Mouse (Mus musculus): ENCODE data around the gene H2-Q7. TPM values are rescaled to one million over a fixed set of nuclear protein-coding genes. Genes with fewer than 3 reads are reported as not detected.
"Not testable (repeated sequence)": the region's sequence is repeated elsewhere in the genome, so short reads cannot be mapped to it uniquely, and the experiment has no call there.

Gene H2-Q7
- 1 to 10 TPM in 1 of 2 experiments, under 1 TPM in 1; 0.82 to 1.8 TPM for total RNA-seq (2021)
- long read RNA-seq, experiment 1, partial matches to known transcripts = 0 of 1 reads
- long read RNA-seq, experiment 1, other reads (novel, unspliced or antisense) = 1 of 1 reads
- long read RNA-seq, experiment 2, partial matches to known transcripts = 0 of 1 reads
- long read RNA-seq, experiment 2, other reads (novel, unspliced or antisense) = 0 of 1 reads

GRCm38 (mm10) chr17:35438885-35439284 lies at the start of gene H2-Q7:
Gene H2-Q7, plus strand, starts transcription at chr17:35439155.
- peak; percentile 83 for DNase-seq (ENCODE audit: low spot score)

- not testable (repeated sequence) for DNase-seq (ENCODE audit: low spot score)
These were observed 49.2 kb upstream of the H2-Q7 start for GRCm38 (mm10) chr17:35389796-35390195.

GRCm38 (mm10) chr17:35392671-35393070 lies 46.3 kb upstream of the H2-Q7 start:
- DNase-seq (ENCODE audit: low spot score) = not testable (repeated sequence)

- not testable (repeated sequence) for DNase-seq (ENCODE audit: low spot score)
These were observed 44.8 kb upstream of the H2-Q7 start for GRCm38 (mm10) chr17:35393864-35394800.

GRCm38 (mm10) chr17:35396956-35397355 lies 42.0 kb upstream of the H2-Q7 start:
- not testable (repeated sequence) for DNase-seq (ENCODE audit: low spot score)

GRCm38 (mm10) chr17:35413057-35413456 lies 25.9 kb upstream of the H2-Q7 start:
- not testable (repeated sequence) for DNase-seq (ENCODE audit: low spot score)

- DNase-seq (ENCODE audit: low spot score) = not testable (repeated sequence)
These were observed 23.5 kb upstream of the H2-Q7 start for GRCm38 (mm10) chr17:35415273-35416129.

GRCm38 (mm10) chr17:35418772-35419171 lies 20.2 kb upstream of the H2-Q7 start:
- DNase-seq (ENCODE audit: low spot score) = no peak

- DNase-seq (ENCODE audit: low spot score) = not testable (repeated sequence)
These were observed 19.4 kb upstream of the H2-Q7 start for GRCm38 (mm10) chr17:35419564-35419963.

GRCm38 (mm10) chr17:35420206-35420810 lies 18.6 kb upstream of the H2-Q7 start:
- not testable (repeated sequence) for DNase-seq (ENCODE audit: low spot score)

GRCm38 (mm10) chr17:35421331-35421730 lies 17.6 kb upstream of the H2-Q7 start:
- DNase-seq (ENCODE audit: low spot score) = not testable (repeated sequence)

GRCm38 (mm10) chr17:35422360-35422759 lies 16.6 kb upstream of the H2-Q7 start:
- not testable (repeated sequence) for DNase-seq (ENCODE audit: low spot score)

GRCm38 (mm10) chr17:35423131-35423810 lies 15.7 kb upstream of the H2-Q7 start:
- DNase-seq (ENCODE audit: low spot score) = not testable (repeated sequence)

GRCm38 (mm10) chr17:35424106-35424505 lies 14.8 kb upstream of the H2-Q7 start:
- DNase-seq (ENCODE audit: low spot score) = not testable (repeated sequence)

GRCm38 (mm10) chr17:35424624-35425416 lies 14.1 kb upstream of the H2-Q7 start, which contains the start of gene H2-Q6:
Gene H2-Q6, plus strand, starts transcription at chr17:35424850.
- peak; percentile 50 for DNase-seq (ENCODE audit: low spot score)

- DNase-seq (ENCODE audit: low spot score) = not testable (repeated sequence)
These were observed 13.5 kb upstream of the H2-Q7 start for GRCm38 (mm10) chr17:35425474-35425873.

- DNase-seq (ENCODE audit: low spot score) = not testable (repeated sequence)
These were observed 10.1 kb upstream of the H2-Q7 start for GRCm38 (mm10) chr17:35428883-35429282.

- DNase-seq (ENCODE audit: low spot score) = not testable (repeated sequence)
These were observed 8.3 kb upstream of the H2-Q7 start for GRCm38 (mm10) chr17:35430671-35431070.

- DNase-seq (ENCODE audit: low spot score) = not testable (repeated sequence)
These were observed 6.8 kb upstream of the H2-Q7 start for GRCm38 (mm10) chr17:35432167-35432566.
